Mouse (Mus musculus): ENCODE measurements around the gene Batf3. TPM values are rescaled to one million over a fixed set of nuclear protein-coding genes. Genes with fewer than 3 reads are reported as not detected.

Gene Batf3
- polyA plus RNA-seq, 1 experiment from 2014 or later: 4.3 TPM

DNA sequence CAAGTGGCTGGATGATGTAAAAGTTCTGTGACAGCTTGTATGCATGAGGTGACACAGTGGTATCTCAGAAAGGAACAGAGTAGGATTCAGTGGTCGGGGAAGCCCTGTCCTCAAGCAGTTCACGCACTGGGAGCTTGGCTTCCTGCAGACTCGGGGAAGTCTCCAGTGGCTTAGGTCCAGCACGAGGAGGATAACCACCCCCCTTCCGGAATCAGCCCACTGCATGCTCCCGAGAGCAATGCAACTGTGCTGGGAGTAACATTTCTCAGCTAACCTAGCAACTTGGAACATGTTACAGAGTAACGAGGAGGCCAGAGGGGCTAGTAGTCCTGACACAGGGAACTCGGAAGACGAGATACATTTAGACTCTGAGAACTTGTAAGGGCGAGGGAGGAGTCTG is 9.7 kb downstream of the Batf3 start:
- no peaks in the 10 kb centered on the region for H3K9me3 ChIP-seq
- H3K36me3 ChIP-seq: no peaks in the 10 kb centered on the region
- 51% methylated on average over 10 of the region's 10 CpGs for WGBS
- no peak overlapping the region for H3K4me2 ChIP-seq
- H3K4me1 ChIP-seq: peaks cover 14% of the 10 kb centered on the region
- H3K9ac ChIP-seq: no peak overlapping the region
- H3K27ac ChIP-seq (replicated peaks): no peak overlapping the region
- H3K4me3 ChIP-seq: no peak overlapping the region
- H3K27me3 ChIP-seq (replicated peaks): 0 out of 2 replicates have a peak, but pooled peaks cover 3% of the 10 kb centered on the region
- no peak for ATAC-seq (ENCODE audit: extremely low read depth, insufficient number of reproducible peaks, low FRiP score, low TSS enrichment)

DNA sequence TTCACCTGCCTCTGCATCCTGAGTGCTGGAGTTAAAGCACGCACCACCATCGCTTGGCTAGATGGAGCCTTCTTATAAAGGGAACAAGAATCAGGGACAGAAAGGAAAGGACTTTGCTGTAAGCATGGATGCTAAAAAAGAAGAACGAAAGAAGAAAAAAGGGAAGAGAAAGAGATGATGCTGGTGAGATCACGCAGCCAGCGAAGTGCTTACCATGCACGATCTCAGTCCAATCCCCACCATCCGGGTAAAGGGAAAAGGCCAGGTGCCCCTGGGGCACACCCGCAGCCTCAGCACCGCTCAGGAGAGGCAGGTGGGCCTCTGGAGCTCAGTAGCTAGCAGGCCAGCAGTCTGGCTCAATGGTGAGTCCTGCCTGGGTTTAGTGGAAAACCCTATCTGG is 12.3 kb downstream of the Batf3 start:
- Histone ChIP-seq H3K36me3 (no peaks in the 10 kb centered on the region), H3K9me3 (no peaks in the 10 kb centered on the region), H3K27me3 (replicated peaks) (no peaks in the 10 kb centered on the region), H3K4me1 (peaks cover 18% of the 10 kb centered on the region), H3K4me2 (no peak overlapping the region), H3K9ac (no peak overlapping the region), H3K4me3 (no peak overlapping the region), H3K27ac (replicated peaks) (no peak overlapping the region)
- ATAC-seq (ENCODE audit: extremely low read depth, insufficient number of reproducible peaks, low FRiP score, low TSS enrichment): no peak
- WGBS: 88% methylated on average over 9 of the region's 9 CpGs

DNA sequence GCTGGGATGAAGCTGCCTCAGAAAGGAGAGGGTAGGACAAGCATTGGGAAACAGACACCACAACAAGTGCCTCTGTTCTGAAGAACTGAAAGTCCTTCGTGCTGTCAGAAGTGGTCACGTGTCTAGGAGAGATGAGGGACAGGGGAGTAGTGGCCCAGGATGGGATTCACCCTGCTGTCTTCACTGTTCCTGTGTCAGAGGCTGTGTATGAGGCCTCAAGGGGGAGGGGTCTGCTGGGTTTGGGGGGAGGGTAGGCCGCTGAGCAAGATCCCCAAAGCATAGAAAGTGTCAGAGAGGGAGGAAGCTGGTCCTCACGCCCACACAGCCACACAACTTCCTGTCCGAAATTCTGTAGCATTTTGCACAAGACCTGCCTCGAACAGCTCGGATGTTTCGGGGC is 13.5 kb downstream of the Batf3 start:
- H3K27ac ChIP-seq (replicated peaks): peak overlapping the region; percentile 33; the same call in 1 of the 2 replicates
- no peaks in the 10 kb centered on the region for H3K36me3 ChIP-seq
- WGBS: 38% methylated on average over 8 of the region's 8 CpGs
- peaks cover 27% of the 10 kb centered on the region for H3K4me1 ChIP-seq
- H3K4me2 ChIP-seq: 0 out of 2 replicates have a peak overlapping the region, but pooled peaks have one; percentile 2
- H3K27me3 ChIP-seq (replicated peaks): no peaks in the 10 kb centered on the region
- no peak overlapping the region for H3K9ac ChIP-seq
- no peak for ATAC-seq (ENCODE audit: extremely low read depth, insufficient number of reproducible peaks, low FRiP score, low TSS enrichment)
- H3K4me3 ChIP-seq: no peak overlapping the region
- no peaks in the 10 kb centered on the region for H3K9me3 ChIP-seq

DNA sequence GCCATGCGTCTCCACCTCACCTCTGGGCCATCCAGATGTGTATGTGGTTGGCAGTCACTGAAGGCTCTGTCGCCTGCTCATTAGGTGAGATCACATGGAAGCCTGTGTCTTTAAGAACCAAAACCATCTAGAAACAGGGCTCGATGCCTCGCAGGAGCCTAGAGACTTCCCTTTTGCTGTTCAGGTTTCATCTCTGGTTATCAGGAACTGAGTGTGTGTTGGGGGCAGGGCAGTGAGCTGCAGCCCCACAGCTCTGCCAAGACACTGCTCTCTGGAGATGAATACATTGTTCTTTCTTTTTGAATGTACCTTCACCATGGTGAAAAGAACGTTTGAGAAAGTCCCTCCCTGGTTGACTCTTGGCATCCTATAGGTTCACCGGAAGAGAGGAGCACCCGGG is 17.2 kb downstream of the Batf3 start:
- no peak overlapping the region for H3K4me2 ChIP-seq
- H3K36me3 ChIP-seq: no peaks in the 10 kb centered on the region
- H3K4me1 ChIP-seq: peaks cover 32% of the 10 kb centered on the region
- ATAC-seq (ENCODE audit: extremely low read depth, insufficient number of reproducible peaks, low FRiP score, low TSS enrichment): no peak
- no peak overlapping the region for H3K27ac ChIP-seq (replicated peaks)
- H3K9ac ChIP-seq: no peak overlapping the region
- no peaks in the 10 kb centered on the region for H3K9me3 ChIP-seq
- H3K4me3 ChIP-seq: no peak overlapping the region
- no peaks in the 10 kb centered on the region for H3K27me3 ChIP-seq (replicated peaks)
- 55% methylated on average over 7 of the region's 7 CpGs for WGBS

DNA sequence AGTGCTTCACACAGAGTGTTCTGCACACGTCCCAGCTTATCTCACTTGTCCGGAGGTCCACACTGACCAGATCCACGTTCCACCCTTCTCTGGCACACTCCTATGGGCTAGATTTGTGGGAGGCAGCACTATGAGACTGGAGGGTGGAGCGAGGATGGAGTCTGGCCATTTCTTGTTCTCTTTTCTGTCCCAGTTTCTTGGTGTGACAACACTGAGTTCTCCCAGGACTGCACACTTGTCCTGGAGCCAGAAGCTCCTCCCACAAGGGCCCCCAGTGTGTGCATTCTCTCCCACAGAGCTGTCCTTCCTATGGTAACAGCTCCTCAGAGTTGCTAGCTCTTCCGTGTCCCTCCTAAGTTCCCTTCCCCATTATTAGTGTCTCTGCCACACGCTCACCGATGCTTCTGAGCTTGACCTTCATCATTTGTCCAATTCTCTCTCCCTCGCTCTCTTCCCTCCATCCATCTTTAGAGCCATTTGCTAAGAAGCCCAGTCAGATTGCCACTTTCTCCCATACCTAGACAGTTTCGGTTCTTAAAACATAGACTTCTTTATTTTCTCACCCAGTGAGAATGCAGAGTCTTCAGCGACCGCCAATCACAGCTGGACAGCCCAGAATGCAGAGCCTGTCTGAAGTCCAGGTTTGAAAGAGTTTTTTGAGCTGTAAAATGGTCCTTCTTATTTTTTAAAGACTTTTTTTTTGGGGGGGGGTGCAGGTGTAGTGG is 18.0 kb downstream of the Batf3 start:
- H3K4me3 ChIP-seq: no peak overlapping the region
- peaks cover 30% of the 10 kb centered on the region for H3K4me1 ChIP-seq
- H3K27me3 ChIP-seq (replicated peaks): no peaks in the 10 kb centered on the region
- ATAC-seq (ENCODE audit: extremely low read depth, insufficient number of reproducible peaks, low FRiP score, low TSS enrichment): no peak
- 60% methylated on average over 11 of the region's 11 CpGs for WGBS
- H3K27ac ChIP-seq (replicated peaks): no peak overlapping the region
- no peaks in the 10 kb centered on the region for H3K36me3 ChIP-seq
- H3K9me3 ChIP-seq: no peaks in the 10 kb centered on the region
- H3K9ac ChIP-seq: no peak overlapping the region
- no peak overlapping the region for H3K4me2 ChIP-seq

DNA sequence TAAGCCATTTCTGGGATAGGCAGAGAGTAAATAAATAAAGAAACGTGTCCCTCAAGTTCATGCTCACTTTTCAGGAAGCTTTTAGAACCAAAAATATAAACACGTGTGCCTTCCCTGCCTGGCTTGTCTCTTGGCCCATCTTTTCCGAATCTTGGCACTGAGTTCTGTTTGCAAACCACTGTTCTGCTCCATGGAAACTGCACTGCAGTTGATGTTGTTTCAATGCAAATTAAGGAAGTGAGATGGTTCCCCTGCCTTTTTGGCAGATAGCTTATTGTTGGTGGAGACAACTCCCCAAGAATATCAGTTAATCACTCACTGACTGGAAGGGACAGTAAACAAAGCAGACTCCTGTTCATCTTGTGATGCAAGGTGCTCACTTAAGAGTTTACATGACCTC is 25.1 kb downstream of the Batf3 start:
- peaks cover 11% of the 10 kb centered on the region; the same call in 1 of the 2 replicates for H3K27me3 ChIP-seq (replicated peaks)
- no peak overlapping the region for H3K4me3 ChIP-seq
- H3K4me1 ChIP-seq: peaks cover 11% of the 10 kb centered on the region; the same call in 1 of the 2 replicates
- 58% methylated on average over 3 of the region's 3 CpGs for WGBS
- H3K4me2 ChIP-seq: no peak overlapping the region
- H3K9me3 ChIP-seq: no peaks in the 10 kb centered on the region
- no peak overlapping the region for H3K27ac ChIP-seq (replicated peaks)
- H3K36me3 ChIP-seq: no peaks in the 10 kb centered on the region
- no peak for ATAC-seq (ENCODE audit: extremely low read depth, insufficient number of reproducible peaks, low FRiP score, low TSS enrichment)
- no peak overlapping the region for H3K9ac ChIP-seq

DNA sequence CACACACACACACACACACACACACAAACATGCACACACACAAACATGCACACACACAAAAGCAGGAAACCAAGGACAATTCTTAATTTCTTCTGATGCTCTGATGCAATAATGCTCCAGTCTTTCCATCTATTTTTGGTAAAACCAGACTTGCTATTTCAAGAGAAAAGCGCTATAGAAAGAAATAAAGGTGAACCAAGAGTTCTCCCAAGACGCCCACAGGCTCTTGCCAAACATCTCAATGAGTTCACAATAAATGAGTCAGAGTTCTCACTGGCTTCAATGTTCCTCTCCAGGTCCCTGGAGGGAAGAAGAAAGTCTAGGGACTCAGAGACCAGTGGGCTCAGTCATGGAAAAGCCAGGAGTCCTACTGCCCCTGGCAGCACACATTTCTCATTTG is 26.0 kb downstream of the Batf3 start:
- 81% methylated on average over 2 of the region's 2 CpGs for WGBS
- H3K4me2 ChIP-seq: no peak overlapping the region

DNA sequence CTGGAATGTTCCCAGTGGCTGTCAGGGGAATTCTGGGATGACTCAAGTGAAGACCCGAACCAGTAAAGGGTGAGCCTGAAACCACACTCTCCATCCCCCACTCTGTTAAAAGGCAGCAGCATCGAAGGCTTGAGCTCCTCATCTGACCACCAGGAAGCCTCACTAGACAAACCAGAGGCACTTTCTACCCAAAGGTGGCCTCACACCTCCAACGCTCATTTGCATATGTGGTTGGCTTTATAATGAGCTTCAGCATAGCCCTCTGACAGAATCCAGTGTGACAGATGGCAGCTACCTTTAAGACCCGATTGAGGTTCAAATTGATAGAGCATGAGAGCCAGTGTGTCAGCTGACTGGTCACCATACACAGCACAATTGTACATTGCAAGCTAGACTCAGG is 26.6 kb downstream of the Batf3 start:
- no peak overlapping the region for H3K4me2 ChIP-seq
- H3K9ac ChIP-seq: no peak overlapping the region
- 53% methylated on average over 4 of the region's 4 CpGs for WGBS
- no peak overlapping the region for H3K27ac ChIP-seq (replicated peaks)
- no peaks in the 10 kb centered on the region for H3K36me3 ChIP-seq
- no peak overlapping the region for H3K4me3 ChIP-seq
- 0 out of 2 replicates have a peak, but pooled peaks cover 2% of the 10 kb centered on the region for H3K9me3 ChIP-seq
- no peak for ATAC-seq (ENCODE audit: extremely low read depth, insufficient number of reproducible peaks, low FRiP score, low TSS enrichment)
- peaks cover 6% of the 10 kb centered on the region; the same call in 1 of the 2 replicates for H3K4me1 ChIP-seq
- peaks cover 11% of the 10 kb centered on the region; the same call in 1 of the 2 replicates for H3K27me3 ChIP-seq (replicated peaks)

More for the DNA sequence above, 26.0 kb downstream of the Batf3 start:
- no peak for ATAC-seq (ENCODE audit: extremely low read depth, insufficient number of reproducible peaks, low FRiP score, low TSS enrichment)
- Histone ChIP-seq H3K9me3 (no peaks in the 10 kb centered on the region), H3K36me3 (no peaks in the 10 kb centered on the region), H3K27ac (replicated peaks) (no peak overlapping the region), H3K4me3 (no peak overlapping the region), H3K27me3 (replicated peaks) (peaks cover 11% of the 10 kb centered on the region; the same call in 1 of the 2 replicates), H3K9ac (no peak overlapping the region), H3K4me1 (peaks cover 11% of the 10 kb centered on the region; the same call in 1 of the 2 replicates)

DNA sequence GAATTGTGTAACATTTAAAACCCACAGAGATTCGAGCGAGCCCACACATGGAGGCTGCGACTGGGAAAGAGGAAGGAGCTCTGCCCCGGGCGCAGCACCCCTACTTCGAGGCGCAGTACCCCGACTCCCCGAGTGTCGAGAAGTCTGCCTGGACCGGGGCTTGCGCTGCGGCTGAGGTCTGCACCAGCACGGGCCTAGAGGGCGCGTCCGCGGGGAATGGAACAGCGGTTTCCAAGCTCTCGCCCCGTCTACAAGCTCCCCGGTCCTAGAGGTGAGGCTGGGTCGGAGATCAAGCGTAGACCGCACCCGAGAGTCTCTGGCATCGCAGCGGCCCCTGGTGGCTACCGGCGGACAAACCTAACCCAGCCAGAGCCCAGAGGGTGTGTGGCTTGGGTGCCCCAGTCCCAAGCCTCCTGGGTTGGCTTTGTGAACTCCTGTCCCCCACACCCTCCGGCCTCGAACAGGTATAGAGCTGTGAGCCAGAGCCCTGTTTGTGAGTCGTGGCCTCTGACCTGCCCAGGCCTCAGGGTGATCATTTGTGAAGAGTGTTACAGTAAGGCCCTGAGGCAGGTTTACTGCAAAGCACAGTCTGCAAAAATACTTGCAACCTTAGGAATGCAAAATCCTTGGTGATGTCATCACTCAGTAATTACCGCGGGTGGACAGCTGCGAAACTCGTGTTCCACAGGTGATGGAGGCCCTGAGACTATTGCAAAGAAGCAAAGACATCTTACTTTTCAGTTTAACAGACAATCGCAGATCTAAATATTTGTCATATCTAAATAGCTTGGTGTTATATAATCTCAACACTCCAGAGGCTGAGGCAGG is 28.4 kb downstream of the Batf3 start:
- Histone ChIP-seq H3K27me3 (replicated peaks) (peaks cover 11% of the 10 kb centered on the region; the same call in 1 of the 2 replicates), H3K9ac (peak overlapping the region; percentile 72), H3K36me3 (no peaks in the 10 kb centered on the region), H3K4me2 (peak overlapping the region; percentile 72), H3K4me1 (peaks cover 6% of the 10 kb centered on the region; the same call in 1 of the 2 replicates), H3K9me3 (0 out of 2 replicates have a peak, but pooled peaks cover 11% of the 10 kb centered on the region), H3K27ac (replicated peaks) (no peak overlapping the region), H3K4me3 (peak overlapping the region; percentile 49)
- WGBS: 12% methylated on average over 38 of the region's 38 CpGs
- peak; percentile 46; the same call in 1 of the 2 replicates for ATAC-seq (ENCODE audit: extremely low read depth, insufficient number of reproducible peaks, low FRiP score, low TSS enrichment)

DNA sequence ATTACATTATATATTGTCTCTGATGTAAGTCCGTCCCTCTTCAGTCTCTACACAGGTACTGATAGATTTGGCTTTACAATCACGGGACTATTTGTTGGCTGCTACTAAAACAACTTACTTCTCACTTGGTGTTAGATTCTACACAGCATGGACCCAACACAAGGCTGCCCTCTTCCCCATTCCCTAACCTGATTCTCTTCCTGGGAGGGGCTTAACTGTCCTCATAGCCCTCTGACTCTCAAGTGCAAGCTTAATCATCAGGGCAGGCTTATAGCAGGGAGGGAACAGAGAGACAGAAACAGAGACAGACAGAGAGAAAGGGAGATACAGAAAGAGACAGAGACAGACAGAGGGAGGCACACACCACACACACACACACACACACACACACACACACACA is 34.0 kb downstream of the Batf3 start:
- Histone ChIP-seq H3K27me3 (replicated peaks) (no peaks in the 10 kb centered on the region), H3K36me3 (no peaks in the 10 kb centered on the region), H3K4me3 (no peak overlapping the region), H3K4me1 (peaks cover 9% of the 10 kb centered on the region; the same call in 1 of the 2 replicates), H3K27ac (replicated peaks) (no peak overlapping the region), H3K4me2 (no peak overlapping the region), H3K9ac (no peak overlapping the region), H3K9me3 (0 out of 2 replicates have a peak, but pooled peaks cover 11% of the 10 kb centered on the region)
- no peak for ATAC-seq (ENCODE audit: extremely low read depth, insufficient number of reproducible peaks, low FRiP score, low TSS enrichment)
- WGBS: 78% methylated on average over 2 of the region's 2 CpGs

DNA sequence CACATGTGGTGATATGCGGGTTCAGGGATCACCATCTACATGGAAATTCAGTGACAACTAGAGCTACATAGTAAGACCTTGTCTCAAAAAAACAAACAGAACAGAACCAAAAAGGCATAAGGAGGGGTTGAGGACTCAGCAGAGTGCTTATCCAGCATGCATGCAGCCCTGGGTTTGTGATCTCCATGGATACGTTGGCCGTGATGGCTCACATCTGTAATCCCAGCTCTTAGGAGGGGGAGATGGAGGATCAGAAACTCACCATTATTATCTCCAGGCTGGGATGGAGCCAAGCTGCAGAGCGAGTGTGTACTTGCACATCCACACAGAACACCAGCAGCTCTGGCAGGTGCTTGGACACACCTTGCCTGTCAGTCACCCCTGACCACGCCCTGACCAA is 34.6 kb downstream of the Batf3 start:
- Histone ChIP-seq H3K27me3 (replicated peaks) (no peaks in the 10 kb centered on the region), H3K4me2 (no peak overlapping the region), H3K4me3 (no peak overlapping the region), H3K4me1 (peaks cover 9% of the 10 kb centered on the region; the same call in 1 of the 2 replicates), H3K27ac (replicated peaks) (no peak overlapping the region), H3K9ac (no peak overlapping the region), H3K9me3 (0 out of 2 replicates have a peak, but pooled peaks cover 11% of the 10 kb centered on the region), H3K36me3 (no peaks in the 10 kb centered on the region)
- 71% methylated on average over 5 of the region's 5 CpGs for WGBS
- no peak for ATAC-seq (ENCODE audit: extremely low read depth, insufficient number of reproducible peaks, low FRiP score, low TSS enrichment)

All from heart, embryonic 13.5 days (tissue).